Mouse (Mus musculus) lung, embryonic 14.5 days (tissue): ENCODE results near the gene Ablim1. TPM values are rescaled to one million over a fixed set of nuclear protein-coding genes. Genes with fewer than 3 reads are reported as not detected.
A peak's percentile ranks its signal among the peaks of the same experiment; 100 is the strongest.

Experiments
- ATAC-seq: fragments of 200-750 bp; cut with Nextera tagmentation; 2 replicates; pipeline ENCODE4 v1.8.0; 2017; ENCODE audit warnings: mild to moderate bottlenecking, moderate TSS enrichment, moderate library complexity; ENCODE audit not compliant: insufficient read depth
- DNase-seq: peaks from one replicate; pipeline ENCODE4 v3.0.0-alpha.2; 2015
- H3K27ac ChIP-seq: fragments of 300-500 bp; sonication (generic); 2 replicates; pipeline ENCODE4 v1.5.1; 2014; ENCODE audit warnings: low read depth, mild to moderate bottlenecking, moderate library complexity
- H3K27me3 ChIP-seq: fragments of 300-500 bp; sonication (generic); 2 replicates; pipeline ENCODE4 v1.6.1; 2014; ENCODE audit warnings: low read length, control low read depth; ENCODE audit not compliant: insufficient read depth
- H3K36me3 ChIP-seq: fragments of 300-500 bp; sonication (generic); 2 replicates; pipeline ENCODE4 v1.6.1; 2014; ENCODE audit warnings: control low read depth; ENCODE audit not compliant: insufficient read depth
- H3K4me1 ChIP-seq: fragments of 300-500 bp; sonication (generic); 2 replicates; pipeline ENCODE4 v1.6.1; 2014; ENCODE audit warnings: antibody characterized with exemption, control low read depth; ENCODE audit not compliant: insufficient read depth
- H3K4me2 ChIP-seq: fragments of 300-500 bp; sonication (generic); 2 replicates; pipeline ENCODE4 v1.6.1; 2014; ENCODE audit warnings: mild to moderate bottlenecking
- H3K4me3 ChIP-seq: fragments of 300-500 bp; sonication (generic); 2 replicates; pipeline ENCODE4 v1.5.1; 2014; ENCODE audit warnings: low read depth, low read length
- H3K9ac ChIP-seq: fragments of 300-500 bp; sonication (generic); 2 replicates; pipeline ENCODE4 v1.6.1; 2014
- H3K9me3 ChIP-seq: fragments of 300-500 bp; sonication (generic); 2 replicates; pipeline ENCODE4 v1.6.1; 2016; ENCODE audit warnings: low read depth, low read length, control low read depth
- CTCF ChIP-seq: IDR thresholded peaks from 2 replicates; pipeline ENCODE4 v1.5.1; 2016; ENCODE audit warnings: antibody characterized with exemption, low read depth
- WGBS: fragments of 180-500 bp; shearing (Covaris S2); extraction: QIAGEN DNeasy Blood & Tissue Kit; methylation state at CpG from one replicate; pipeline ENCODE4 v1.1.7; 2014; 5-methylcytosine and 5-hydroxymethylcytosine counted together
- polyA plus RNA-seq: library from polyadenylated mRNA; unstranded; fragments of >200 nt; fragmentation: Nextera tagmentation; extraction: Ambion mirVana; gene quantifications from 2 replicates; pipeline ENCODE4 v1.2.1, GENCODE M21; 2014

Gene Ablim1
- polyA plus RNA-seq, 1 experiment from 2014 or later, result 39.9 TPM

- ATAC-seq (0 out of 2 replicates have a peak, but pooled peaks have one; percentile 47), DNase-seq (peak; percentile 49)
- Histone ChIP-seq H3K4me3 (no peak overlapping the region), H3K27me3 (no peaks in the 10 kb centered on the region), H3K4me1 (no peaks in the 10 kb centered on the region), H3K9ac (no peak overlapping the region), H3K9me3 (no peaks in the 10 kb centered on the region), H3K27ac (no peak overlapping the region), H3K4me2 (no peak overlapping the region), H3K36me3 (no peaks in the 10 kb centered on the region)
- TF ChIP-seq CTCF, result peak; percentile 82
- WGBS, result 57% methylated on average over 7 of the region's 7 CpGs
These were observed 153.6 kb downstream of the Ablim1 start for GRCm38 (mm10) chr19:57161010-57161660.

- WGBS, result 52% methylated on average over 20 of the region's 20 CpGs
- Histone ChIP-seq H3K27ac (no peak overlapping the region), H3K27me3 (no peaks in the 10 kb centered on the region), H3K9ac (no peak overlapping the region), H3K36me3 (no peaks in the 10 kb centered on the region), H3K4me3 (no peak overlapping the region), H3K4me2 (0 out of 2 replicates have a peak overlapping the region, but pooled peaks have one; percentile 16), H3K9me3 (no peaks in the 10 kb centered on the region), H3K4me1 (no peaks in the 10 kb centered on the region)
- no peak for ATAC-seq
- no peak for DNase-seq
- TF ChIP-seq CTCF, result no peak
These were observed 156.9 kb downstream of the Ablim1 start for GRCm38 (mm10) chr19:57157731-57158343.

DNA sequence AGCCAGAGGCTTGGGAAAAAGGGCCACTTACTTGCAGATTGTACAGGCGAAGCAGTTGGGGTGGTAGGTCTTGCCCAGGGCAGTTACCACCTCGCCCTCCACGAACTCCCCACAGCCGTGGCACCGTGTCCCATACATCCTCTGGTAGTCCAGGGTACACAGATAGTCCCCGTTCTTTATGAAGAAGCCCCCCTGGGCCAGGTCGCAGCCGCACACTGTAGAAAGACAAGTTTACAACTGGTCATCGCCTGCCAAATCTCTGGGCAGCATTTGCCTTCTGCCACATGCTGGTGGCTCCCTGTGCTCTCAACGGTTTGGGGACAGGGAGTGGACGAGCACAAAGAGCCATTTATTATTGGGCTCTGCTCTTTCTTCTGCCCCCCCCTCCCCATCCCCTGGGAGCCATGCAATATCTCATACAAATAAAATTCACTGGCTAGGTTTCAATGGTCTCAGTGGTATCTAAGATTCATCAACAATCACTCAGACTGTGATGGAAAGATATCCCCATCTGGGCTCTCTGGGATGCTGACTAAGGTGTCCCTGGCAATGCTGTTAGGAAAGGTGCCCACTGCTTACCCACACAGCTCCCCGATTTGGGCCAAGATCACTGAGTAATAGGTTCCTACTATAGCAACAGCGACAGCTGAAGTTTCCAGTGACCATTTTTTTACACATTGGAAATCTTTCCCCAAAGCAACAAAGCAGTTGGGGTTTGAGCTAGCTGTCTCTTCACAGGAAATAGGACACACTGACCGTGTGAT, 159.4 kb downstream of the Ablim1 start:
- 71% methylated on average over 14 of the region's 14 CpGs for WGBS
- Histone ChIP-seq H3K4me3 (no peak overlapping the region), H3K9ac (no peak overlapping the region), H3K27me3 (no peaks in the 10 kb centered on the region), H3K36me3 (no peaks in the 10 kb centered on the region), H3K27ac (no peak overlapping the region), H3K4me2 (no peak overlapping the region), H3K9me3 (no peaks in the 10 kb centered on the region), H3K4me1 (peaks cover 6% of the 10 kb centered on the region; the same call in 1 of the 2 replicates)
- DNase-seq, result no peak
- no peak for ATAC-seq
- TF ChIP-seq CTCF, result no peak

DNA sequence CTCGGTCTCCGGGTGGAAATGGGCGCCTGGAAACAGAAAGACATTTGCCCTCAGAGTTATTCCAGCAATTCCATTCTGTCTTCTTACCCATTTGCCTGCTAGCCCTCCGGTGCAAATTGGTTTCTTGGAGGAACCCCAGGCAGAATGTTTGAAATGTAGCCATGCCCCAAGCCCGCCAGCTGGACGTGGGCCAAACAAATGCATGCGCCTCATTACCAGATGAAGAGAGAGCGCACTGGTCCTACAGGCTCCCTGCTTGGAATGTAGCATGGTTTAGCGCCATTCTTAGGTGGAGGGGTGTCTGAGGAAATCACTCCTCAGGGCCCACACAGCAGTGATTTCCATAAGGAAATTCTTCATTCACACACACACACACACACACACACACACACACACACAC, 162.4 kb downstream of the Ablim1 start:
- Histone ChIP-seq H3K4me1 (peaks cover 10% of the 10 kb centered on the region; the same call in 1 of the 2 replicates), H3K4me2 (peak overlapping the region; percentile 19), H3K4me3 (no peak overlapping the region), H3K9ac (no peak overlapping the region), H3K27me3 (no peaks in the 10 kb centered on the region), H3K9me3 (no peaks in the 10 kb centered on the region), H3K36me3 (no peaks in the 10 kb centered on the region), H3K27ac (no peak overlapping the region)
- WGBS, result 26% methylated on average over 9 of the region's 9 CpGs
- peak; percentile 53; the same call in 1 of the 2 replicates for ATAC-seq
- TF ChIP-seq CTCF, result no peak
- DNase-seq, result peak; percentile 89

DNA sequence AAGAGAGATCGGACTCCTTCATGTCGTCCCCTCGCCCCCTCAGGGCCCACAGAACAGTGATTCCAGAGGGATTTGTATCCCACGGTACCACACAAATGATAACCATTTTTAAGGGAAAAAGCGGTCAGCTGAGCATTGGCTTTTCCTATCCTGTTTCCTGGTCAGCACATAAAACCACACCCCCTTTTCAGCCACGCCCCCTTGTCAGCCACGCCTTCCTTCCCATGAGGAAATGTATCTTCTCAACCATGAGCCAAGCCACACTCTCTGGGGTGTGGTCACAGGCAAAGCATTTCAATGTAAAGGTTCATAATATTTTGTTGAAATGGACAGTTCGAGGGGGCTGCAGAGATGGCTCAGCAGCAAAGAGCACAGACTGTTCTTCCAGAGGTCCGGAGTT, 163.2 kb downstream of the Ablim1 start:
- Histone ChIP-seq H3K4me3 (no peak overlapping the region), H3K27ac (no peak overlapping the region), H3K4me2 (no peak overlapping the region), H3K4me1 (peaks cover 14% of the 10 kb centered on the region; the same call in 1 of the 2 replicates), H3K27me3 (no peaks in the 10 kb centered on the region), H3K36me3 (no peaks in the 10 kb centered on the region), H3K9me3 (no peaks in the 10 kb centered on the region), H3K9ac (no peak overlapping the region)
- TF ChIP-seq CTCF, result no peak
- no peak for ATAC-seq
- DNase-seq, result no peak
- WGBS, result 83% methylated on average over 9 of the region's 9 CpGs

DNA sequence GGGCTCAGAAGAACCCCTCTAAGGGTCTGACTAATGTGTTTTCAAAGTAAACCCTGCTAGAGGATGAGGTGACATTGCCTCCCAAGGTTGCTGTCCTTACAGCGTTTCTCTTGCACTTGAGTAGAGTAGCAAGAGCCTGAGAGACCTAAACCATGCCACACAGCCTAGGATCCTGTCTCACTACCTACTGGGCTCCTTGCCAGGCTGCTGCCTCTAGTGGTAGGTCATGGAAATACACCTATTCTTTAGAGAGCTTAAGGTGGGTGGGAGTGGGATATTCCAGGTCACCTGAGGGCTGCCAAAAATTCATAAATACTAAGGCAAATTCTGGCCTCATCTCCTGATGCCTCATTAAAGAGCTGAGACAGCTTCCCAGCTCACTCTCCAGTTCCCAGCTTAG, 164.4 kb downstream of the Ablim1 start:
- ATAC-seq (peak; percentile 36; the same call in 1 of the 2 replicates), DNase-seq (peak; percentile 79)
- H3K4me2 ChIP-seq, result no peak overlapping the region
- no peak overlapping the region for H3K27ac ChIP-seq
- 38% methylated on average over 1 of the region's 1 CpGs for WGBS
- H3K27me3 ChIP-seq, result no peaks in the 10 kb centered on the region
- no peak overlapping the region for H3K9ac ChIP-seq
- peak; percentile 86 for TF ChIP-seq CTCF
- no peaks in the 10 kb centered on the region for H3K9me3 ChIP-seq
- H3K4me3 ChIP-seq, result no peak overlapping the region
- H3K4me1 ChIP-seq, result peaks cover 14% of the 10 kb centered on the region; the same call in 1 of the 2 replicates
- H3K36me3 ChIP-seq, result no peaks in the 10 kb centered on the region

GRCm38 (mm10) chr19:57147746-57148145, 167.0 kb downstream of the Ablim1 start:
- Histone ChIP-seq H3K36me3 (no peaks in the 10 kb centered on the region), H3K9me3 (no peaks in the 10 kb centered on the region), H3K27me3 (no peaks in the 10 kb centered on the region), H3K4me2 (no peak overlapping the region), H3K27ac (peak overlapping the region; percentile 22; the same call in 1 of the 2 replicates), H3K4me1 (peaks cover 14% of the 10 kb centered on the region; the same call in 1 of the 2 replicates), H3K9ac (no peak overlapping the region), H3K4me3 (no peak overlapping the region)
- WGBS, result 20% methylated on average over 6 of the region's 6 CpGs
- no peak for DNase-seq
- no peak for TF ChIP-seq CTCF
- ATAC-seq, result no peak
